Mouse (Mus musculus): ENCODE measurements around the gene Phkg1. TPM values are rescaled to one million over a fixed set of nuclear protein-coding genes. Genes with fewer than 3 reads are reported as not detected.

The Phkg1 gene
- polyA plus RNA-seq, 1 experiment from 2014 or later, result not detected

GRCm38 (mm10) chr5:129877731-129878455 lies 20.5 kb downstream of the Phkg1 start:
- Histone ChIP-seq H3K36me3 (ENCODE audit: inconsistent target) (peaks cover 21% of the 10 kb centered on the region), H3K4me3 (ENCODE audit: inconsistent target) (no peak overlapping the region)
- 89% methylated on average over 9 of the region's 9 CpGs for WGBS (ENCODE audit: missing documents)

GRCm38 (mm10) chr5:129875098-129875497 lies 23.3 kb downstream of the Phkg1 start:
- Histone ChIP-seq H3K4me3 (ENCODE audit: inconsistent target) (no peak overlapping the region), H3K79me2 (ENCODE audit: inconsistent target) (no peaks in the 10 kb centered on the region), H3K27ac (no peak overlapping the region), H3K36me3 (ENCODE audit: inconsistent target) (no peaks in the 10 kb centered on the region)
- 76% methylated on average over 11 of the region's 11 CpGs for WGBS (ENCODE audit: missing documents)

More at GRCm38 (mm10) chr5:129877731-129878455, 20.5 kb downstream of the Phkg1 start:
- peaks cover 3% of the 10 kb centered on the region; the same call in 1 of the 2 replicates for H3K79me2 ChIP-seq (ENCODE audit: inconsistent target)
- no peak overlapping the region for H3K27ac ChIP-seq

GRCm38 (mm10) chr5:129873942-129874341 lies 24.4 kb downstream of the Phkg1 start:
- 83% methylated on average over 12 of the region's 12 CpGs for WGBS (ENCODE audit: missing documents)
- Histone ChIP-seq H3K36me3 (ENCODE audit: inconsistent target) (no peaks in the 10 kb centered on the region), H3K27ac (no peak overlapping the region), H3K4me3 (ENCODE audit: inconsistent target) (no peak overlapping the region), H3K79me2 (ENCODE audit: inconsistent target) (no peaks in the 10 kb centered on the region)

- H3K4me3 ChIP-seq (ENCODE audit: inconsistent target), result no peak overlapping the region
- WGBS (ENCODE audit: missing documents), result 71% methylated on average over 2 of the region's 2 CpGs
- no peaks in the 10 kb centered on the region for H3K36me3 ChIP-seq (ENCODE audit: inconsistent target)
- no peak overlapping the region for H3K27ac ChIP-seq
- H3K79me2 ChIP-seq (ENCODE audit: inconsistent target), result no peaks in the 10 kb centered on the region
These were observed 27.1 kb downstream of the Phkg1 start for GRCm38 (mm10) chr5:129871238-129871637.

GRCm38 (mm10) chr5:129869238-129869995 lies 28.9 kb downstream of the Phkg1 start:
- WGBS (ENCODE audit: missing documents), result 87% methylated on average over 18 of the region's 19 CpGs
- Histone ChIP-seq H3K27ac (no peak overlapping the region), H3K36me3 (ENCODE audit: inconsistent target) (no peaks in the 10 kb centered on the region)

GRCm38 (mm10) chr5:129865841-129866240 lies 32.5 kb downstream of the Phkg1 start:
- Histone ChIP-seq H3K79me2 (ENCODE audit: inconsistent target) (no peaks in the 10 kb centered on the region), H3K36me3 (ENCODE audit: inconsistent target) (no peaks in the 10 kb centered on the region), H3K27ac (no peak overlapping the region), H3K4me3 (ENCODE audit: inconsistent target) (no peak overlapping the region)
- 89% methylated on average over 7 of the region's 12 CpGs for WGBS (ENCODE audit: missing documents)

More at GRCm38 (mm10) chr5:129869238-129869995, 28.9 kb downstream of the Phkg1 start:
- Histone ChIP-seq H3K79me2 (ENCODE audit: inconsistent target) (no peaks in the 10 kb centered on the region), H3K4me3 (ENCODE audit: inconsistent target) (no peak overlapping the region)

GRCm38 (mm10) chr5:129864467-129864866 lies 33.9 kb downstream of the Phkg1 start:
- 35% methylated on average over 18 of the region's 18 CpGs for WGBS (ENCODE audit: missing documents)
- Histone ChIP-seq H3K4me3 (ENCODE audit: inconsistent target) (no peak overlapping the region), H3K27ac (no peak overlapping the region), H3K36me3 (ENCODE audit: inconsistent target) (no peaks in the 10 kb centered on the region; the same call in 1 of the 2 replicates), H3K79me2 (ENCODE audit: inconsistent target) (no peaks in the 10 kb centered on the region)

GRCm38 (mm10) chr5:129862325-129862724 lies 36.0 kb downstream of the Phkg1 start:
- no peaks in the 10 kb centered on the region; the same call in 1 of the 2 replicates for H3K36me3 ChIP-seq (ENCODE audit: inconsistent target)
- no peak overlapping the region for H3K4me3 ChIP-seq (ENCODE audit: inconsistent target)
- WGBS (ENCODE audit: missing documents), result 97% methylated on average over 6 of the region's 6 CpGs
- no peaks in the 10 kb centered on the region for H3K79me2 ChIP-seq (ENCODE audit: inconsistent target)
- H3K27ac ChIP-seq, result no peak overlapping the region

- 100% methylated on average over 5 of the region's 5 CpGs for WGBS (ENCODE audit: missing documents)
- H3K79me2 ChIP-seq (ENCODE audit: inconsistent target), result no peaks in the 10 kb centered on the region
- no peak overlapping the region for H3K4me3 ChIP-seq (ENCODE audit: inconsistent target)
- H3K27ac ChIP-seq, result no peak overlapping the region
- H3K36me3 ChIP-seq (ENCODE audit: inconsistent target), result peaks cover 3% of the 10 kb centered on the region; the same call in 1 of the 2 replicates
These were observed 41.9 kb downstream of the Phkg1 start for GRCm38 (mm10) chr5:129856414-129856813.

GRCm38 (mm10) chr5:129855163-129855562 lies 43.2 kb downstream of the Phkg1 start:
- H3K36me3 ChIP-seq (ENCODE audit: inconsistent target), result peaks cover 4% of the 10 kb centered on the region; the same call in 1 of the 2 replicates
- 88% methylated on average over 5 of the region's 5 CpGs for WGBS (ENCODE audit: missing documents)
- H3K79me2 ChIP-seq (ENCODE audit: inconsistent target), result no peaks in the 10 kb centered on the region

GRCm38 (mm10) chr5:129847558-129847820 lies 50.9 kb downstream of the Phkg1 start:
- 41% methylated on average over 7 of the region's 8 CpGs for WGBS (ENCODE audit: missing documents)
- Histone ChIP-seq H3K4me3 (ENCODE audit: inconsistent target) (peak overlapping the region; percentile 95), H3K27ac (peak overlapping the region; percentile 50; the same call in 1 of the 2 replicates), H3K36me3 (ENCODE audit: inconsistent target) (peaks cover 20% of the 10 kb centered on the region), H3K79me2 (ENCODE audit: inconsistent target) (peaks cover 21% of the 10 kb centered on the region; the same call in 1 of the 2 replicates)

More at GRCm38 (mm10) chr5:129855163-129855562, 43.2 kb downstream of the Phkg1 start:
- no peak overlapping the region for H3K4me3 ChIP-seq (ENCODE audit: inconsistent target)
- no peak overlapping the region for H3K27ac ChIP-seq

- H3K79me2 ChIP-seq (ENCODE audit: inconsistent target), result peaks cover 21% of the 10 kb centered on the region; the same call in 1 of the 2 replicates
- H3K27ac ChIP-seq, result peak within 1 kb of the TSS; percentile 50
- H3K36me3 ChIP-seq (ENCODE audit: inconsistent target), result peaks cover 20% of the 10 kb centered on the region
- WGBS (ENCODE audit: missing documents), result 4% methylated on average over 22 of the region's 22 CpGs
- peak within 1 kb of the TSS; percentile 95 for H3K4me3 ChIP-seq (ENCODE audit: inconsistent target)
These were observed 51.4 kb downstream of the Phkg1 start, which contains the start of gene Sumf2 for GRCm38 (mm10) chr5:129846752-129847557. Sumf2 (plus strand) TSS chr5:129846986.

GRCm38 (mm10) chr5:129844848-129845247 lies 53.5 kb downstream of the Phkg1 start:
- Histone ChIP-seq H3K36me3 (ENCODE audit: inconsistent target) (peaks cover 16% of the 10 kb centered on the region), H3K79me2 (ENCODE audit: inconsistent target) (peaks cover 21% of the 10 kb centered on the region; the same call in 1 of the 2 replicates)
- WGBS (ENCODE audit: missing documents), result 95% methylated on average over 5 of the region's 5 CpGs

More at GRCm38 (mm10) chr5:129844848-129845247, 53.5 kb downstream of the Phkg1 start:
- Histone ChIP-seq H3K4me3 (ENCODE audit: inconsistent target) (no peak overlapping the region), H3K27ac (no peak overlapping the region)
